Mouse (Mus musculus): Measurements from ENCODE around the gene Igfbp7. TPM values are rescaled to one million over a fixed set of nuclear protein-coding genes. Genes with fewer than 3 reads are reported as not detected.
A peak's percentile ranks its signal among the peaks of the same experiment; 100 is the strongest.

The Igfbp7 gene
- polyA plus RNA-seq, 1 experiment from 2014 or later: 107 TPM

DNA sequence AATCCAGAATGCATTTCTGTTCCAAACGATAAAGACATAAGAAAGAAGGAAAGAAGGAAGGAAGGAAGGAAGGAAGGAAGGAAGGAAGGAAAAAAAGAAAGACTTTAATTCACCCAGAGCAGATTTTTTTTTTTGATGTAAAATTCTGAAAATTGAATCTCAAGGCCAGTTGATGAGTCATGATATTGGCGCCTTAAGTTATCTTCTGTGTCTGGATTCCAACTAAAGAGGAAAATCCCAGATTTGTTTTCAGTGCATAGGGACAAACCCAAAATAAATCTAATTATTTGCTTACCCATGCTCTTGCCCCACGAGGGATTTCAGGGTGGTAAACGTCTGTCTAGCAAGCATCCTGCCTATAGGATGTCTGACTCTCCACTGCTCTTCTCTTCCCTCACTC, 46.8 kb downstream of the Igfbp7 start:
- H3K4me1 ChIP-seq: peaks cover 35% of the 10 kb centered on the region
- no peaks in the 10 kb centered on the region for H3K27me3 ChIP-seq
- no peak overlapping the region for H3K9ac ChIP-seq
- 63% methylated on average over 4 of the region's 4 CpGs for WGBS
- no peak overlapping the region for H3K4me3 ChIP-seq (replicated peaks)
- H3K4me2 ChIP-seq (replicated peaks): no peak overlapping the region
- ATAC-seq (ENCODE audit: insufficient number of reproducible peaks, low FRiP score, low TSS enrichment, low read depth): no peak
- H3K36me3 ChIP-seq: no peaks in the 10 kb centered on the region
- H3K27ac ChIP-seq (replicated peaks): no peak overlapping the region
- no peaks in the 10 kb centered on the region for H3K9me3 ChIP-seq (replicated peaks)

DNA sequence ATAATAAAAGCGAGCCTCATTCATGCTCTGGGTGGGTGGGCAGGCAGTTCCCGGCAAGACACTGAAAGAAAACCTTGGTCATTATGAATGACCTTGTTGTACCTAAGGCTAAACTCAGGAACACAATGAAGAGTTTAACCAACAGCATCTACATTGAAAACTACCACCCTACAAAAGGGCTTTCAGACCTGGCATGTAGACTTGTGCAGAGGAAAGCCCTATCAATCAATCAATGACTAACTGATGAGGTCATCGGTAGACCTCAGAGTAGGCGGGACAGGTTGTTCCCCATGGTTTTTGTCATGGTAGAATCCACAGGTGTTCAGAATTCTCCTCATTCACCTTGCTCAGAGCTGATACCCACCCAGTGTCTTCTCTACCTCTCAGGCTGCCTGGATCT, 47.9 kb downstream of the Igfbp7 start:
- 88% methylated on average over 4 of the region's 4 CpGs for WGBS
- Histone ChIP-seq H3K36me3 (no peaks in the 10 kb centered on the region), H3K27me3 (no peaks in the 10 kb centered on the region), H3K4me1 (peaks cover 41% of the 10 kb centered on the region), H3K9me3 (replicated peaks) (no peaks in the 10 kb centered on the region), H3K4me3 (replicated peaks) (no peak overlapping the region), H3K27ac (replicated peaks) (no peak overlapping the region), H3K4me2 (replicated peaks) (no peak overlapping the region), H3K9ac (no peak overlapping the region)
- ATAC-seq (ENCODE audit: insufficient number of reproducible peaks, low FRiP score, low TSS enrichment, low read depth): no peak

- Histone ChIP-seq H3K4me1 (peaks cover 43% of the 10 kb centered on the region), H3K4me2 (replicated peaks) (peak overlapping the region; percentile 54), H3K9me3 (replicated peaks) (no peaks in the 10 kb centered on the region), H3K27me3 (no peaks in the 10 kb centered on the region), H3K27ac (replicated peaks) (peak overlapping the region; percentile 76), H3K36me3 (no peaks in the 10 kb centered on the region), H3K9ac (no peak overlapping the region; the same call in 1 of the 2 replicates), H3K4me3 (replicated peaks) (peak overlapping the region; percentile 40)
- ATAC-seq (ENCODE audit: insufficient number of reproducible peaks, low FRiP score, low TSS enrichment, low read depth): peak; percentile 44; the same call in 1 of the 2 replicates
- WGBS: 3% methylated on average over 10 of the region's 10 CpGs
These were observed 49.5 kb downstream of the Igfbp7 start for GRCm38 (mm10) chr5:77358347-77358746.

DNA sequence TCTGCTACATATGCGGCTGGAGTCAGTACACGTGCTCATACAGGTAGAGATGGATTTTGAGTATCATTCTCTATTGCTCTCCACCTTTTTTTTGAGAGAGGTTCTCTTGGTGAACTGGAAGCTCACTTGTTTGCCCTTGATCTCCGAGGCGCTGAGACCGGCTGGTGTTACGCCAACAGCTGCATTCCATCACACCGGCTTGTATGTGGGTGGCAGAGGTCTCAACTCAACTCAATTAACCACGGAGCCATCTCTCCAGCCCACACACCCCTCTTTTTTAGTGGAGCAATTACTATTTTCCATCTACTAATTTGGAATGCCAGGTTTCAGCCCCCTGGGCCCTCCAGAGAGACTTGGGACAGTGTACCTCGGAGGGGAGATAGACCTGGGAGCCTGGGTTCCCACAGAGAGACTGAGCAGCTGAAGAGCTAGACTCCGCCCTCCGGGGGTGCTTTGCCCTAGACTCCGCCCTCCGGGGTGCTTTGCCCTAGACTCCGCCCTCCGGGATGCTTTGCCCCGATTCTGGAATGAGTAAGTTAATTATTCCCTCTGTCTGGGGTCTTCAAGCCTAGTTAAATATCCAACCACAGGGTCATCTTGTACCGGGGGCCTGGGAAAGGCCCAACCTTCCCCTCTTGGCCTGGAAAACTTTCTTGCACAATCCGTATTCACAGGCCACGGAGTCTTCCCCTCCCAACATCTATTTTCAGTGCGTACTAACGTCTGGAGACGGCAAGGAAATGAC, 50.3 kb downstream of the Igfbp7 start:
- ATAC-seq (ENCODE audit: insufficient number of reproducible peaks, low FRiP score, low TSS enrichment, low read depth): peak; percentile 55
- Histone ChIP-seq H3K27me3 (no peaks in the 10 kb centered on the region), H3K4me1 (peaks cover 43% of the 10 kb centered on the region), H3K9ac (peak overlapping the region; percentile 18; the same call in 1 of the 2 replicates), H3K4me2 (replicated peaks) (peak overlapping the region; percentile 54), H3K36me3 (no peaks in the 10 kb centered on the region), H3K9me3 (replicated peaks) (no peaks in the 10 kb centered on the region), H3K27ac (replicated peaks) (peak overlapping the region; percentile 76), H3K4me3 (replicated peaks) (peak overlapping the region; percentile 40)
- 18% methylated on average over 22 of the region's 22 CpGs for WGBS

GRCm38 (mm10) chr5:77355307-77356265, 52.3 kb downstream of the Igfbp7 start:
- Histone ChIP-seq H3K27me3 (no peaks in the 10 kb centered on the region), H3K36me3 (0 out of 2 replicates have a peak, but pooled peaks cover 6% of the 10 kb centered on the region), H3K4me2 (replicated peaks) (no peak overlapping the region), H3K4me1 (peaks cover 43% of the 10 kb centered on the region), H3K9me3 (replicated peaks) (no peaks in the 10 kb centered on the region), H3K9ac (no peak overlapping the region), H3K27ac (replicated peaks) (peak overlapping the region; percentile 77), H3K4me3 (replicated peaks) (no peak overlapping the region)
- no peak for ATAC-seq (ENCODE audit: insufficient number of reproducible peaks, low FRiP score, low TSS enrichment, low read depth)
- WGBS: 40% methylated on average over 19 of the region's 19 CpGs

GRCm38 (mm10) chr5:77354361-77354787, 53.5 kb downstream of the Igfbp7 start:
- Histone ChIP-seq H3K4me2 (replicated peaks) (peak overlapping the region; percentile 49), H3K9ac (no peak overlapping the region), H3K9me3 (replicated peaks) (no peaks in the 10 kb centered on the region), H3K4me3 (replicated peaks) (peak overlapping the region; percentile 28), H3K27me3 (no peaks in the 10 kb centered on the region), H3K36me3 (peaks cover 15% of the 10 kb centered on the region), H3K27ac (replicated peaks) (no peak overlapping the region), H3K4me1 (peaks cover 43% of the 10 kb centered on the region)
- peak; percentile 65 for ATAC-seq (ENCODE audit: insufficient number of reproducible peaks, low FRiP score, low TSS enrichment, low read depth)
- WGBS: 3% methylated on average over 16 of the region's 16 CpGs

DNA sequence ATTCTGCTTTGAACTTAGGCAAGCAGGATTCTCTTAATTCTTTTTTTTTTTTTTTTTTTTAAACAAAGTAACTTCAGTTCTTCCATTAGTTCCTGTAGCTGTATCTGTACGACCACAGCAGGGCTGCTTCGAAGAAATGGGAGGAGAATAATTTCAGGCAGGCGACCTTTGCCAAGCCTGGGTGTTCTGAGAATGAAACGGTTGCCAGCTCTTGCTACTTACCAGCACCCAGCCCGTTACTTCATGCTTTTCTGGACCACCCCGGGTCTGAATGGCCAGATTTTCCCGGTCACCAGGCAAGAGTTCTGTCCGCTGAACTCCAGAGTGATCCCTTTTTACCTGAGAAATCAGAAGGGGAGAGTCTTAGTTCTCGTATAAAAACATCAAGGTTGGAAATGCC, 56.1 kb downstream of the Igfbp7 start:
- Histone ChIP-seq H3K9ac (no peak overlapping the region), H3K27ac (replicated peaks) (no peak overlapping the region), H3K9me3 (replicated peaks) (no peaks in the 10 kb centered on the region), H3K4me1 (peaks cover 28% of the 10 kb centered on the region), H3K27me3 (no peaks in the 10 kb centered on the region), H3K36me3 (peaks cover 41% of the 10 kb centered on the region), H3K4me3 (replicated peaks) (no peak overlapping the region), H3K4me2 (replicated peaks) (no peak overlapping the region)
- WGBS: 64% methylated on average over 9 of the region's 9 CpGs
- no peak for ATAC-seq (ENCODE audit: insufficient number of reproducible peaks, low FRiP score, low TSS enrichment, low read depth)

- WGBS: 93% methylated on average over 15 of the region's 15 CpGs
- H3K9ac ChIP-seq: no peak overlapping the region
- no peaks in the 10 kb centered on the region for H3K9me3 ChIP-seq (replicated peaks)
- peaks cover 13% of the 10 kb centered on the region for H3K4me1 ChIP-seq
- no peak for ATAC-seq (ENCODE audit: insufficient number of reproducible peaks, low FRiP score, low TSS enrichment, low read depth)
- H3K4me3 ChIP-seq (replicated peaks): no peak overlapping the region
- H3K4me2 ChIP-seq (replicated peaks): no peak overlapping the region
- H3K36me3 ChIP-seq: peaks cover 54% of the 10 kb centered on the region
- no peaks in the 10 kb centered on the region for H3K27me3 ChIP-seq
- no peak overlapping the region for H3K27ac ChIP-seq (replicated peaks)
These were observed 57.7 kb downstream of the Igfbp7 start for GRCm38 (mm10) chr5:77349971-77350658.

- H3K4me1 ChIP-seq: peaks cover 1% of the 10 kb centered on the region; the same call in 1 of the 2 replicates
- H3K36me3 ChIP-seq: peaks cover 62% of the 10 kb centered on the region
- no peak overlapping the region for H3K9ac ChIP-seq
- ATAC-seq (ENCODE audit: insufficient number of reproducible peaks, low FRiP score, low TSS enrichment, low read depth): no peak
- WGBS: 95% methylated on average over 8 of the region's 8 CpGs
- H3K9me3 ChIP-seq (replicated peaks): no peaks in the 10 kb centered on the region
- no peak overlapping the region for H3K27ac ChIP-seq (replicated peaks)
- H3K27me3 ChIP-seq: no peaks in the 10 kb centered on the region
- no peak overlapping the region for H3K4me3 ChIP-seq (replicated peaks)
- no peak overlapping the region for H3K4me2 ChIP-seq (replicated peaks)
These were observed 58.9 kb downstream of the Igfbp7 start for GRCm38 (mm10) chr5:77348901-77349300.

DNA sequence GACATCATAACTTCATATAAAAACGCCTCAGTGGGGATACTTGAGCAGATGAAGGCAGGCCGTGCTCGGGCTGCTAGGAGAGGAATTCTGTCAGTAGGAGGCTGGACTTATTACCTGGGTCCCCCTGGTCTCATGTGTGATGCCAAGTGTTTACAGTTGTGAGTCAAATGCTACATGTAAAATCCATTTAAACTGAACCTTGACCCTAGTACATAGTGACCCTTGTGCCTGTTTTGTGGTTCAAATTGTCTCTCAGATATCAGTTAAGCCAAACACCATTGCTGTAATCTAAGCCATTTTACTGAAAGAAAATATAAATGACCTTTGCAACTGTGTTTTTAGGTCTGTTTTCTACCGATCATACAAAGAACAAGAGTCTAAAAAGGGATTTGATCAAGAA, 67.8 kb downstream of the Igfbp7 start:
- peaks cover 84% of the 10 kb centered on the region for H3K36me3 ChIP-seq
- H3K9ac ChIP-seq: no peak overlapping the region
- no peak for ATAC-seq (ENCODE audit: insufficient number of reproducible peaks, low FRiP score, low TSS enrichment, low read depth)
- H3K9me3 ChIP-seq (replicated peaks): no peaks in the 10 kb centered on the region
- no peaks in the 10 kb centered on the region for H3K27me3 ChIP-seq
- 88% methylated on average over 4 of the region's 4 CpGs for WGBS
- no peak overlapping the region for H3K27ac ChIP-seq (replicated peaks)
- H3K4me1 ChIP-seq: no peaks in the 10 kb centered on the region
- H3K4me2 ChIP-seq (replicated peaks): no peak overlapping the region
- no peak overlapping the region for H3K4me3 ChIP-seq (replicated peaks)

DNA sequence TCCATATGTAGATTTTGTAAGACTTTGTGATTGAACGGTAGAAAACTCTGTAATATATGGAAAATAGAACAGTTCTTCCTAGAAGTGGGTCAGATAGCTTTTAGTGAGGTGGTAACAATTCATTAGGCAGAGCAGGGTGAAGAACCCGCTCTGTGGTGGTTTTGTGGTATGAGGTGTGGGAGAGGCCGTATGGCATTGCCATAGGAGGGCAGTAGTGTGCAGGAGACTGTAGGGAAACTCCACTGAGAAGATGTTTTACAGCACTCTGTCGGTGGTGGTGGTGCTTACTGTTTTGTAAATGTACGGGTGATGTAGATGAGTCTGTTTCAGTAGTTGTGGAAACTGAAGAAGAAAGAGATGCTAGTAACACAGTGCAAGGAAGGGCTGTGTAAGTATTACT, 77.7 kb downstream of the Igfbp7 start:
- ATAC-seq (ENCODE audit: insufficient number of reproducible peaks, low FRiP score, low TSS enrichment, low read depth): no peak
- H3K36me3 ChIP-seq: peaks cover 81% of the 10 kb centered on the region
- no peak overlapping the region for H3K27ac ChIP-seq (replicated peaks)
- H3K27me3 ChIP-seq: no peaks in the 10 kb centered on the region
- H3K9me3 ChIP-seq (replicated peaks): no peaks in the 10 kb centered on the region
- H3K4me2 ChIP-seq (replicated peaks): no peak overlapping the region
- no peak overlapping the region for H3K9ac ChIP-seq
- no peaks in the 10 kb centered on the region for H3K4me1 ChIP-seq
- 78% methylated on average over 5 of the region's 5 CpGs for WGBS
- H3K4me3 ChIP-seq (replicated peaks): no peak overlapping the region

Data from embryonic facial prominence, embryonic 15.5 days (tissue).